Mouse (Mus musculus): ENCODE results near the gene Scnn1a. TPM values are rescaled to one million over a fixed set of nuclear protein-coding genes. Genes with fewer than 3 reads are reported as not detected.
"Not testable (repeated sequence)": the region's sequence is repeated elsewhere in the genome, so short reads cannot be mapped to it uniquely, and the experiment has no call there.

The Scnn1a gene
- polyA plus RNA-seq, 1 experiment from 2014 or later: 0.42 TPM

DNA sequence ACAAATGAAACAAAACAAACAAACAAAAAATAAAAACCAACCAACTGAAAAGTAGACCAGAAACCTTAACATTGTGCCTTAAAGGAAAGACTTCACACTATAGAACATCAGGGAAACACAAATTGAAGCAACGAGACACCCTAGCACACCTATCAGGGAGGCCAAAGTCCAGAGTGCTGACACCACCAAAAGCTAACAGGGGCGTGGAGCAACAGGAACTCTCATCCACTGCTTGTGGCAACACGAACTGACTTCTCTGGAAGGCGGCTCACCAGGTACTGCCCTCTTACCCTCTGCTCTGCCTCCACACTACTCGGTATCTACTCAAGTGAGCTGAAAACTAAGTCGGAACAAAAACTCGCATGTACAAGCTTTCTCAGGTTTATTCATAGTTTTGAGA, 28.2 kb upstream of the Scnn1a start:
- no peak for DNase-seq (ENCODE audit: low spot score)
- H3K36me3 ChIP-seq: no peaks in the 10 kb centered on the region
- H3K27me3 ChIP-seq (ENCODE audit: insufficient read depth, poor library complexity, severe bottlenecking): no peaks in the 10 kb centered on the region
- H3K9me3 ChIP-seq: 0 out of 2 replicates have a peak, but pooled peaks cover 4% of the 10 kb centered on the region
- no peak overlapping the region for H3K4me3 ChIP-seq
- WGBS: 86% methylated on average over 7 of the region's 7 CpGs
- H3K27ac ChIP-seq: no peak overlapping the region
- no peaks in the 10 kb centered on the region for H3K4me1 ChIP-seq (replicated peaks)

DNA sequence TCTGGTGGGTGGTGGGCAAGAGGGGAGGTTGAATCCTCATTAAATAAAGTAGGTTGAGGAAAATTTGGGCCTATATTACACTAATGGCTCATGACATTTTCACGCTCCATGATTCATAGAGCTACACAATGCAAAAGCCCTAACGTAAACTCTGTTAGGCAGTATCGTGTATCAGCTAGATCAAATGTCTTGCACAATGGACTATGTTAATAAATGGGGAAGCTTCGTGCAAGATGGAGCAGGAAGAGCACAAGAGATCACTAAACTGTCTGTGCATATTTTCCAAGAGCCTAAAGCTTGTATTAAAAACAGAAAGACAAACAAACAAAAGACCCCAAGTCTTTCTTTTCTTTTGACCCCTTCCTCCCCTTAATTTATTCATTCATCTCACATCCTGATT, 26.4 kb upstream of the Scnn1a start:
- Histone ChIP-seq H3K27me3 (ENCODE audit: insufficient read depth, poor library complexity, severe bottlenecking) (no peaks in the 10 kb centered on the region), H3K9me3 (0 out of 2 replicates have a peak, but pooled peaks cover 4% of the 10 kb centered on the region), H3K4me3 (no peak overlapping the region), H3K36me3 (no peaks in the 10 kb centered on the region), H3K27ac (no peak overlapping the region), H3K4me1 (replicated peaks) (no peaks in the 10 kb centered on the region)
- 85% methylated on average over 4 of the region's 4 CpGs for WGBS
- DNase-seq (ENCODE audit: low spot score): no peak

DNA sequence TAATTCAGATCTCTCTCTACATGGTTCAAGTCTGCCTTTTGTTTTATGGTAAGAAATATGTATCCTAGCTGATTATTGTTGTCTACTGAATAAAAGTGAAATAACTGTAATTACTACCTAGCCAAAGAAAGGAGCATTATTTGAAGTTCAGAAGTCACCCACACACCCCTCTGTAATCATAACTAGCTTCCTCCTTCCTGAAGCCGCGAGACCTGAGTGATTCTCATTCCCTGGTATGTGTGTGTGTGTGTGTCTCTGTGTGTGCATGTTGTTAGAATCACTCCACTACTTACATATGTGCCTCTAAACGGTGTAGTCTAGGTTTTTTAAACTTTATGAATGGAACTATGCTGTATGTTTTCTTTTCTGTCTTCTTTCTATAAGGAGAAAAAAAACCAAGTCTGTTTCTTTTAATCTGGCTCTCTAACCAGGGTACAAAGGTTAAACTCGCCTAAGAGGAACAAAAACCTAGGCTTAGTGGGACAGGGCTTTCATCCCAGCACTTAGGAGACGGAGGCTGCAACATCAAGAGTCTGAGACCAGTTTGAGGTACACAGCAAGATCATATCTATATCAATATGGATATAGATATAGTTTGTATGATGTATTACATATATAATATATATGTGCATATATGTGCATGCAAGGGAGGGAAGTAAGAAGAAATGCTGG, 23.2 kb upstream of the Scnn1a start:
- Histone ChIP-seq H3K36me3 (no peaks in the 10 kb centered on the region), H3K4me3 (no peak overlapping the region), H3K4me1 (replicated peaks) (no peaks in the 10 kb centered on the region), H3K9me3 (0 out of 2 replicates have a peak, but pooled peaks cover 4% of the 10 kb centered on the region), H3K27me3 (ENCODE audit: insufficient read depth, poor library complexity, severe bottlenecking) (no peaks in the 10 kb centered on the region), H3K27ac (no peak overlapping the region)
- DNase-seq (ENCODE audit: low spot score): no peak
- 76% methylated on average over 5 of the region's 5 CpGs for WGBS

GRCm38 (mm10) chr6:125300982-125301381, 19.5 kb upstream of the Scnn1a start:
- peaks cover 3% of the 10 kb centered on the region; the same call in 1 of the 2 replicates for H3K9me3 ChIP-seq
- H3K4me1 ChIP-seq (replicated peaks): no peaks in the 10 kb centered on the region
- 79% methylated on average over 1 of the region's 1 CpGs for WGBS
- no peaks in the 10 kb centered on the region for H3K27me3 ChIP-seq (ENCODE audit: insufficient read depth, poor library complexity, severe bottlenecking)
- no peak overlapping the region for H3K4me3 ChIP-seq
- H3K27ac ChIP-seq: no peak overlapping the region
- no peak for DNase-seq (ENCODE audit: low spot score)
- no peaks in the 10 kb centered on the region for H3K36me3 ChIP-seq

- Histone ChIP-seq H3K9me3 (peaks cover 3% of the 10 kb centered on the region; the same call in 1 of the 2 replicates), H3K36me3 (peaks cover 9% of the 10 kb centered on the region), H3K4me1 (replicated peaks) (no peaks in the 10 kb centered on the region), H3K4me3 (no peak overlapping the region), H3K27ac (no peak overlapping the region), H3K27me3 (ENCODE audit: insufficient read depth, poor library complexity, severe bottlenecking) (no peaks in the 10 kb centered on the region)
- no peak for DNase-seq (ENCODE audit: low spot score)
- 90% methylated on average over 24 of the region's 24 CpGs for WGBS
These were observed 18.1 kb upstream of the Scnn1a start for GRCm38 (mm10) chr6:125302231-125302982.

GRCm38 (mm10) chr6:125303242-125303641, 17.2 kb upstream of the Scnn1a start:
- no peak overlapping the region for H3K4me3 ChIP-seq
- 90% methylated on average over 4 of the region's 4 CpGs for WGBS
- no peak overlapping the region for H3K27ac ChIP-seq
- peaks cover 3% of the 10 kb centered on the region; the same call in 1 of the 2 replicates for H3K9me3 ChIP-seq
- H3K27me3 ChIP-seq (ENCODE audit: insufficient read depth, poor library complexity, severe bottlenecking): no peaks in the 10 kb centered on the region
- H3K36me3 ChIP-seq: peaks cover 13% of the 10 kb centered on the region
- H3K4me1 ChIP-seq (replicated peaks): no peaks in the 10 kb centered on the region
- no peak for DNase-seq (ENCODE audit: low spot score)

DNA sequence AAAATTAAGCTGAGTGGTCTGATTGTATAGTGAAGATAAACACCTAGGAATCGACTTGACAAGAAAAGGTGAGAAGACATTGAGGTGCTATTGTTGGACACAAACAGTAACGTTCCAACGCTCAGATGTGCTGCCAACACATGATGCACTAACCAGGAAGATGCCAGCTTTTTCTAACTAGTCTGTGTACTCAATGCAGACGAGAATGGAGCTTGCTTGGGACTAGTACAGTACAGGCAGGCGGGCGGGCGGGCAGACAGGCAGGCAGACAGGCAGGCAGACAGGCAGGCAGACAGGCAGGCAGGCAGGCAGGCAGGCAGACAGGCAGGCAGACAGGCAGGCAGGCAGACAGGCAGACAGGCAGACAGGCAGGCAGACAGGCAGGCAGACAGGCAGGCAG, 16.1 kb upstream of the Scnn1a start:
- not testable (repeated sequence) for DNase-seq (ENCODE audit: low spot score); H3K4me1 ChIP-seq (replicated peaks); H3K4me3 ChIP-seq; H3K27me3 ChIP-seq (ENCODE audit: insufficient read depth, poor library complexity, severe bottlenecking); H3K27ac ChIP-seq; H3K9me3 ChIP-seq
- H3K36me3 ChIP-seq: peaks cover 13% of the 10 kb centered on the region
- 89% methylated on average over 7 of the region's 7 CpGs for WGBS

DNA sequence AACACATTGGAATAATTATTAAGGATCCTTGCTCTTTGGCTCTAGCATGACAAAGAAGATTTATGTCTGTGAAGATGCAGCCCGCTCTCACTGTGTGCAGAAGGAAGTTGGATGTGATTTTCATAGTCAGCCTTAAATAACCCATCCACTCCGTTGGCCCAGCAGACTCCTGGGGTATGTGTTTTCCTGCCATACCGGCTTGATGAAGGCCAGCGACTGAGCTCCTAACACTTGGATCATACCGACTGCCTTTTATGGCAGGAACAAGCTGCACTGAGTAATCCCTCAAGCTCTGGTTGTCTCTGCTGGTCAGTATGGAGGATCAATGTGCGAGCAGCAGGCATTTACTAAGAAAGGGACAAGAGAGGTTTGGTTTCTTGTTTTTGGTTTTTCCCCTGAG, 15.0 kb upstream of the Scnn1a start:
- no peak overlapping the region for H3K27ac ChIP-seq
- H3K36me3 ChIP-seq: peaks cover 13% of the 10 kb centered on the region
- H3K27me3 ChIP-seq (ENCODE audit: insufficient read depth, poor library complexity, severe bottlenecking): no peaks in the 10 kb centered on the region
- peaks cover 14% of the 10 kb centered on the region for H3K4me1 ChIP-seq (replicated peaks)
- H3K4me3 ChIP-seq: no peak overlapping the region
- no peak for DNase-seq (ENCODE audit: low spot score)
- peaks cover 3% of the 10 kb centered on the region; the same call in 1 of the 2 replicates for H3K9me3 ChIP-seq
- WGBS: 91% methylated on average over 6 of the region's 6 CpGs

GRCm38 (mm10) chr6:125307091-125307490, 13.4 kb upstream of the Scnn1a start:
- Histone ChIP-seq H3K27ac (no peak overlapping the region), H3K27me3 (ENCODE audit: insufficient read depth, poor library complexity, severe bottlenecking) (peaks cover 3% of the 10 kb centered on the region), H3K9me3 (peaks cover 3% of the 10 kb centered on the region; the same call in 1 of the 2 replicates), H3K36me3 (peaks cover 16% of the 10 kb centered on the region), H3K4me1 (replicated peaks) (peaks cover 20% of the 10 kb centered on the region), H3K4me3 (no peak overlapping the region)
- 93% methylated on average over 5 of the region's 5 CpGs for WGBS
- no peak for DNase-seq (ENCODE audit: low spot score)

GRCm38 (mm10) chr6:125308921-125309320, 11.5 kb upstream of the Scnn1a start:
- H3K4me3 ChIP-seq: no peak overlapping the region; the same call in 1 of the 2 replicates
- H3K4me1 ChIP-seq (replicated peaks): peaks cover 39% of the 10 kb centered on the region
- WGBS: 9% methylated on average over 13 of the region's 13 CpGs
- peaks cover 17% of the 10 kb centered on the region for H3K36me3 ChIP-seq
- peak overlapping the region; percentile 59; the same call in 1 of the 2 replicates for H3K27ac ChIP-seq
- peaks cover 3% of the 10 kb centered on the region; the same call in 1 of the 2 replicates for H3K9me3 ChIP-seq
- H3K27me3 ChIP-seq (ENCODE audit: insufficient read depth, poor library complexity, severe bottlenecking): peaks cover 19% of the 10 kb centered on the region
- DNase-seq (ENCODE audit: low spot score): peak; percentile 50

DNA sequence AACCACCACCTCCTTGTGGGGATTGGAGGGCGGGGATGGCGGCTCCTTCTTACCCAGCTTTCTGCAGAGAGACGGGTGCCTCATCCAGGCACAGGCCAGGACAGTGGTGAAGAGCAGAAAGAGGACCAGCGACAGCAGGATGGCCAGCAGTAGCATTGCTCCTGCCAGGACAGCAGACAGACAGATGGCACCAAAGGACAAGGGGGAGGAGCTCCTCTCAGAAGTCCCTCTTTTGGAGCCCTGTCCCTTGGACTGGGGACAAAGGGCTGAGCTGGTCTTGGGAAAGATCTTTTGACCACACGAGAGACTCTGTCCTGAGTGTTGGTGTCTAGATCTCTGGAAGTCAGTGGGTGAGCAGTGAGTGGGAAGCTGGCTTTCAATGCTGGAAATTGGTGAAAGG, 11.1 kb upstream of the Scnn1a start:
- peaks cover 44% of the 10 kb centered on the region for H3K4me1 ChIP-seq (replicated peaks)
- peaks cover 23% of the 10 kb centered on the region for H3K27me3 ChIP-seq (ENCODE audit: insufficient read depth, poor library complexity, severe bottlenecking)
- H3K27ac ChIP-seq: peak overlapping the region; percentile 13
- peaks cover 17% of the 10 kb centered on the region for H3K36me3 ChIP-seq
- 33% methylated on average over 5 of the region's 5 CpGs for WGBS
- no peak overlapping the region for H3K4me3 ChIP-seq
- H3K9me3 ChIP-seq: peaks cover 3% of the 10 kb centered on the region; the same call in 1 of the 2 replicates
- DNase-seq (ENCODE audit: low spot score): no peak

GRCm38 (mm10) chr6:125312171-125312570, 8.3 kb upstream of the Scnn1a start:
- Histone ChIP-seq H3K27ac (no peak overlapping the region), H3K9me3 (no peaks in the 10 kb centered on the region), H3K27me3 (ENCODE audit: insufficient read depth, poor library complexity, severe bottlenecking) (peaks cover 33% of the 10 kb centered on the region), H3K4me1 (replicated peaks) (peaks cover 47% of the 10 kb centered on the region), H3K36me3 (peaks cover 9% of the 10 kb centered on the region), H3K4me3 (peak overlapping the region; percentile 58)
- 85% methylated on average over 9 of the region's 9 CpGs for WGBS
- DNase-seq (ENCODE audit: low spot score): no peak

Data from hindbrain, embryonic 10.5 days (tissue).